In the genomic region with DNA sequence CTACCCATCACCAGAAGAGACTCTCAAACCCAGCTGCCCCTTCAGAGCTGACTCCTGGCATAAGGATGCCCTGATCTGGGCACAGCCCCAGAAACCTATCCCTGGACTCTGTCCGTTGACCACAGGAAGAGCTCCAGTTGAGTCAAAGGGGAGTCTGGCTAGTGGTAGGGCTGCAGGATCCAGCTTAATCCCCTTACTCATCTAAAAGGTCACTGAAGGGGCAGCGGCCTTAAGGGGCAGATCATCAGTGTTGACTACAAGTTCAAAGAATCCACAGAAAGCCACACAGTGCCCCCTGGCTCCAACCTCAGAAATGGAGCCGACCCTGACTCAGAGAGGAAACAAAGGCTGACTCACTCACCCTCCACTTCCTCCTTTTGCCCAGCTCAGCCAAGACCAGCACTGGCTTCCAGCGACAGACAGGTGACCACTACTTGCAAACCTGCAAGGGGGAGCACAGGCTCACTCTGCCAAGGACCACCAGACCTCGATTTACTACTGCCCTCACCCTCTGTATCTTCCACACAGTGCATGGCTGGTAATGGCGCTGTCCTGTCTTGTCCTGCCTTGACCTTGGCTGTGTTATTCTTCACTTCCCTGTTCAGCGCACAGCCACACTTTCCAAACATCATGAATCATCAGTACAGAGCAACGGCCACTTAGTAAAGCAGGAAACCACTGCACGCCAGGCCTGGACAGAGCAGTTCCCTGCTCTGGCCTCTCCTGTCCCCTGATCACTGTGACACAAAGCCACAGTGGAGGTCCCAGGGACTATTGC, we compare ENCODE assay signal across 9 mouse cellular contexts.
DNase-seq lines count a peak whose midpoint lies in the region; ATAC-seq lines count a peak whose summit lies in the region.
"Had no signal": no experiment of that assay in that cellular context is flagged by ENCODE, and none has a peak within 500 bp of the region (broad histone marks: within the 10 kb centered on the region; RNA-seq: fewer than 3 reads in every experiment).

No protein-coding gene starts in this region.

- peaks cover 14% of the 10 kb centered on the region for H3K4me1 ChIP-seq in stomach, embryonic 16.5 days (ENCODE audit: control insufficient read depth, insufficient read depth, low read length)
- peaks cover 5% of the 10 kb centered on the region for H3K4me1 ChIP-seq in forebrain, embryonic 13.5 days

- peak; percentile 84 for ATAC-seq in stomach, embryonic 16.5 days (ENCODE audit: insufficient read depth, low FRiP score)
- ATAC-seq in forebrain, embryonic 13.5 days: no peak

- 0 out of 2 replicates have a peak overlapping the region, but pooled peaks have one; percentile 33 for H3K9ac ChIP-seq in stomach, embryonic 16.5 days (ENCODE audit: low read length)
- no peak overlapping the region for H3K9ac ChIP-seq in forebrain, embryonic 13.5 days
- H3K9ac ChIP-seq: limb, embryonic 13.5 days had no signal

- 29% methylated on average over 9 of the region's 9 CpGs for WGBS in stomach, embryonic 16.5 days
- 69% methylated on average over 9 of the region's 9 CpGs for WGBS in forebrain, embryonic 13.5 days

- no peaks in the 10 kb centered on the region for H3K9me3 ChIP-seq in stomach, embryonic 16.5 days (replicated peaks; ENCODE audit: control insufficient read depth, low read length)
- H3K9me3 ChIP-seq in forebrain, embryonic 13.5 days (replicated peaks): no peaks in the 10 kb centered on the region
- H3K9me3 ChIP-seq: limb, embryonic 13.5 days had no signal

- H3K27ac ChIP-seq in stomach, embryonic 16.5 days (ENCODE audit: low read length): peak overlapping the region; percentile 84
- H3K27ac ChIP-seq in forebrain, embryonic 13.5 days: no peak overlapping the region
- H3K27ac ChIP-seq: limb, embryonic 13.5 days had no signal

- no peaks in the 10 kb centered on the region for H3K36me3 ChIP-seq in stomach, embryonic 16.5 days (ENCODE audit: control insufficient read depth, insufficient read depth, low read length)
- no peaks in the 10 kb centered on the region for H3K36me3 ChIP-seq in forebrain, embryonic 13.5 days (ENCODE audit: poor library complexity, severe bottlenecking)
- H3K36me3 ChIP-seq: limb, embryonic 13.5 days had no signal

- no peak overlapping the region for H3K4me2 ChIP-seq in stomach, embryonic 16.5 days (ENCODE audit: low read depth, low read length)
- H3K4me2 ChIP-seq in forebrain, embryonic 13.5 days: no peak overlapping the region
- H3K4me2 ChIP-seq: limb, embryonic 13.5 days had no signal

- no peaks in the 10 kb centered on the region for H3K27me3 ChIP-seq in stomach, embryonic 16.5 days (ENCODE audit: control insufficient read depth, insufficient read depth, low read length)
- no peaks in the 10 kb centered on the region for H3K27me3 ChIP-seq in forebrain, embryonic 13.5 days
- H3K27me3 ChIP-seq: limb, embryonic 13.5 days had no signal

- H3K4me3 ChIP-seq in stomach, embryonic 16.5 days (replicated peaks; ENCODE audit: low read length): no peak overlapping the region
- no peak overlapping the region for H3K4me3 ChIP-seq in forebrain, embryonic 13.5 days
- H3K4me3 ChIP-seq: limb, embryonic 13.5 days had no signal

- DNase-seq in cerebellum, postnatal 10 days: peak; percentile 39 to 40
- no peak for DNase-seq in cerebellum, adult 18-20 months
- peak; percentile 78 to 82 for DNase-seq in adrenal gland, postnatal 36 days
- DNase-seq in heart, adult 9 months (ENCODE audit: low spot score in 2 of 2): peak; percentile 86 to 87
- DNase-seq in kidney, adult 9 months: peak; percentile 76
- peak; percentile 81 for DNase-seq in lung, postnatal 25 days (ENCODE audit: low spot score)

Comparison
In these comparisons a context has a peak if more than half of its experiments do, and no peak if none do; other contexts are left out.
1. DNase-seq: peak in cerebellum, postnatal 10 days (2 of 2), adrenal gland, postnatal 36 days (2 of 2), heart, adult 9 months (2 of 2), kidney, adult 9 months (single experiment) and lung, postnatal 25 days (single experiment); none in cerebellum, adult 18-20 months (0 of 2).